Mouse (Mus musculus): ENCODE measurements around the gene Folh1. TPM values are rescaled to one million over a fixed set of nuclear protein-coding genes. Genes with fewer than 3 reads are reported as not detected.
"Not testable (repeated sequence)": the region's sequence is repeated elsewhere in the genome, so short reads cannot be mapped to it uniquely, and the experiment has no call there.

Folh1 gene
- 0.06 TPM in 1 of 2 replicates, not detected in the other for polyA plus RNA-seq (2014; fragmentation: Nextera tagmentation; extraction: Ambion mirVana)

GRCm38 (mm10) chr7:86775617-86776325, at the start of gene Folh1:
Gene Folh1 (minus strand): TSS chr7:86775943.
- no peak for ATAC-seq (ENCODE audit: insufficient number of reproducible peaks, low FRiP score, low TSS enrichment, low read depth)
- Histone ChIP-seq H3K9ac (ENCODE audit: low read length) (no peak within 1 kb of the TSS), H3K36me3 (ENCODE audit: control insufficient read depth, insufficient read depth, low read length) (no peaks in the 10 kb centered on the region), H3K4me1 (ENCODE audit: control insufficient read depth, insufficient read depth, low read length) (no peaks in the 10 kb centered on the region), H3K27ac (replicated peaks; ENCODE audit: low read depth, low read length) (no peak within 1 kb of the TSS), H3K27me3 (ENCODE audit: control insufficient read depth, insufficient read depth, low read length) (no peaks in the 10 kb centered on the region), H3K4me3 (ENCODE audit: low read depth, low read length) (no peak within 1 kb of the TSS), H3K9me3 (ENCODE audit: control insufficient read depth, low read length) (no peaks in the 10 kb centered on the region), H3K4me2 (ENCODE audit: low read depth, severe bottlenecking) (peak within 1 kb of the TSS; percentile 20; the same call in 1 of the 2 replicates)
- no peak for DNase-seq (ENCODE audit: low spot score)
- 7% methylated on average over 11 of the region's 11 CpGs for WGBS

- H3K4me2 ChIP-seq (ENCODE audit: low read depth, severe bottlenecking): no peak overlapping the region
- no peaks in the 10 kb centered on the region for H3K27me3 ChIP-seq (ENCODE audit: control insufficient read depth, insufficient read depth, low read length)
- no peak for DNase-seq (ENCODE audit: low spot score)
- 83% methylated on average over 1 of the region's 1 CpGs for WGBS
- H3K4me1 ChIP-seq (ENCODE audit: control insufficient read depth, insufficient read depth, low read length): no peaks in the 10 kb centered on the region
- ATAC-seq (ENCODE audit: insufficient number of reproducible peaks, low FRiP score, low TSS enrichment, low read depth): no peak
- no peaks in the 10 kb centered on the region for H3K9me3 ChIP-seq (ENCODE audit: control insufficient read depth, low read length)
- no peak overlapping the region for H3K27ac ChIP-seq (replicated peaks; ENCODE audit: low read depth, low read length)
- H3K36me3 ChIP-seq (ENCODE audit: control insufficient read depth, insufficient read depth, low read length): no peaks in the 10 kb centered on the region
- no peak overlapping the region for H3K4me3 ChIP-seq (ENCODE audit: low read depth, low read length)
- H3K9ac ChIP-seq (ENCODE audit: low read length): no peak overlapping the region
Measured at GRCm38 (mm10) chr7:86816466-86816865, 40.7 kb upstream of the Folh1 start.

GRCm38 (mm10) chr7:86815716-86816115, 40.0 kb upstream of the Folh1 start:
- H3K9ac ChIP-seq (ENCODE audit: low read length); H3K4me1 ChIP-seq (ENCODE audit: control insufficient read depth, insufficient read depth, low read length); H3K4me2 ChIP-seq (ENCODE audit: low read depth, severe bottlenecking); DNase-seq (ENCODE audit: low spot score); H3K36me3 ChIP-seq (ENCODE audit: control insufficient read depth, insufficient read depth, low read length); H3K27ac ChIP-seq (replicated peaks; ENCODE audit: low read depth, low read length); H3K9me3 ChIP-seq (ENCODE audit: control insufficient read depth, low read length); H3K4me3 ChIP-seq (ENCODE audit: low read depth, low read length); ATAC-seq (ENCODE audit: insufficient number of reproducible peaks, low FRiP score, low TSS enrichment, low read depth); H3K27me3 ChIP-seq (ENCODE audit: control insufficient read depth, insufficient read depth, low read length): not testable (repeated sequence)
- WGBS: 92% methylated on average over 6 of the region's 6 CpGs

- not testable (repeated sequence) for ATAC-seq (ENCODE audit: insufficient number of reproducible peaks, low FRiP score, low TSS enrichment, low read depth); H3K27me3 ChIP-seq (ENCODE audit: control insufficient read depth, insufficient read depth, low read length); H3K4me1 ChIP-seq (ENCODE audit: control insufficient read depth, insufficient read depth, low read length); H3K4me2 ChIP-seq (ENCODE audit: low read depth, severe bottlenecking); H3K9me3 ChIP-seq (ENCODE audit: control insufficient read depth, low read length); H3K36me3 ChIP-seq (ENCODE audit: control insufficient read depth, insufficient read depth, low read length); H3K9ac ChIP-seq (ENCODE audit: low read length); H3K27ac ChIP-seq (replicated peaks; ENCODE audit: low read depth, low read length); DNase-seq (ENCODE audit: low spot score); H3K4me3 ChIP-seq (ENCODE audit: low read depth, low read length)
- WGBS: 90% methylated on average over 4 of the region's 5 CpGs
Measured at GRCm38 (mm10) chr7:86815241-86815640, 39.5 kb upstream of the Folh1 start.

- Histone ChIP-seq H3K4me2 (ENCODE audit: low read depth, severe bottlenecking) (no peak within 1 kb of the TSS), H3K36me3 (ENCODE audit: control insufficient read depth, insufficient read depth, low read length) (no peaks in the 10 kb centered on the region), H3K27me3 (ENCODE audit: control insufficient read depth, insufficient read depth, low read length) (no peaks in the 10 kb centered on the region), H3K9me3 (ENCODE audit: control insufficient read depth, low read length) (no peaks in the 10 kb centered on the region), H3K27ac (replicated peaks; ENCODE audit: low read depth, low read length) (no peak within 1 kb of the TSS), H3K9ac (ENCODE audit: low read length) (no peak within 1 kb of the TSS), H3K4me3 (ENCODE audit: low read depth, low read length) (no peak within 1 kb of the TSS), H3K4me1 (ENCODE audit: control insufficient read depth, insufficient read depth, low read length) (no peaks in the 10 kb centered on the region)
- ATAC-seq (ENCODE audit: insufficient number of reproducible peaks, low FRiP score, low TSS enrichment, low read depth): no peak
- no peak for DNase-seq (ENCODE audit: low spot score)
Measured at GRCm38 (mm10) chr7:86794727-86795126, 19.0 kb upstream of the Folh1 start, which contains the start of gene Vmn2r77. Gene Vmn2r77 (plus strand): TSS chr7:86795027.

GRCm38 (mm10) chr7:86771621-86772020, 4.1 kb downstream of the Folh1 start:
- ATAC-seq (ENCODE audit: insufficient number of reproducible peaks, low FRiP score, low TSS enrichment, low read depth): no peak
- Histone ChIP-seq H3K4me1 (ENCODE audit: control insufficient read depth, insufficient read depth, low read length) (no peaks in the 10 kb centered on the region), H3K4me3 (ENCODE audit: low read depth, low read length) (no peak overlapping the region), H3K9me3 (ENCODE audit: control insufficient read depth, low read length) (no peaks in the 10 kb centered on the region), H3K4me2 (ENCODE audit: low read depth, severe bottlenecking) (no peak overlapping the region), H3K27me3 (ENCODE audit: control insufficient read depth, insufficient read depth, low read length) (no peaks in the 10 kb centered on the region), H3K9ac (ENCODE audit: low read length) (no peak overlapping the region), H3K27ac (replicated peaks; ENCODE audit: low read depth, low read length) (no peak overlapping the region), H3K36me3 (ENCODE audit: control insufficient read depth, insufficient read depth, low read length) (no peaks in the 10 kb centered on the region)
- whole genome bisulfite sequencing: 86% methylated on average over 3 of the region's 3 CpGs
- DNase-seq (ENCODE audit: low spot score): no peak

GRCm38 (mm10) chr7:86764628-86765027, 11.1 kb downstream of the Folh1 start:
- DNase-seq (ENCODE audit: low spot score) (no peak), ATAC-seq (ENCODE audit: insufficient number of reproducible peaks, low FRiP score, low TSS enrichment, low read depth) (no peak)
- no peak overlapping the region for H3K27ac ChIP-seq (replicated peaks; ENCODE audit: low read depth, low read length)
- no peaks in the 10 kb centered on the region for H3K9me3 ChIP-seq (ENCODE audit: control insufficient read depth, low read length)
- no peaks in the 10 kb centered on the region for H3K27me3 ChIP-seq (ENCODE audit: control insufficient read depth, insufficient read depth, low read length)
- H3K4me1 ChIP-seq (ENCODE audit: control insufficient read depth, insufficient read depth, low read length): no peaks in the 10 kb centered on the region
- no peak overlapping the region for H3K4me3 ChIP-seq (ENCODE audit: low read depth, low read length)
- no peak overlapping the region for H3K9ac ChIP-seq (ENCODE audit: low read length)
- H3K4me2 ChIP-seq (ENCODE audit: low read depth, severe bottlenecking): no peak overlapping the region
- H3K36me3 ChIP-seq (ENCODE audit: control insufficient read depth, insufficient read depth, low read length): no peaks in the 10 kb centered on the region

GRCm38 (mm10) chr7:86760751-86761150, 15.0 kb downstream of the Folh1 start:
- Histone ChIP-seq H3K4me3 (ENCODE audit: low read depth, low read length) (no peak overlapping the region), H3K4me1 (ENCODE audit: control insufficient read depth, insufficient read depth, low read length) (no peaks in the 10 kb centered on the region), H3K4me2 (ENCODE audit: low read depth, severe bottlenecking) (no peak overlapping the region), H3K27ac (replicated peaks; ENCODE audit: low read depth, low read length) (no peak overlapping the region), H3K36me3 (ENCODE audit: control insufficient read depth, insufficient read depth, low read length) (no peaks in the 10 kb centered on the region), H3K9ac (ENCODE audit: low read length) (no peak overlapping the region), H3K27me3 (ENCODE audit: control insufficient read depth, insufficient read depth, low read length) (no peaks in the 10 kb centered on the region), H3K9me3 (ENCODE audit: control insufficient read depth, low read length) (no peaks in the 10 kb centered on the region)
- DNase-seq (ENCODE audit: low spot score): no peak
- WGBS: 83% methylated on average over 1 of the region's 1 CpGs
- ATAC-seq (ENCODE audit: insufficient number of reproducible peaks, low FRiP score, low TSS enrichment, low read depth): no peak

- H3K4me3 ChIP-seq (ENCODE audit: low read depth, low read length): no peak overlapping the region
Measured at GRCm38 (mm10) chr7:86725013-86725412, 50.7 kb downstream of the Folh1 start.

More at GRCm38 (mm10) chr7:86725013-86725412, 50.7 kb downstream of the Folh1 start:
- Histone ChIP-seq H3K4me2 (ENCODE audit: low read depth, severe bottlenecking) (no peak overlapping the region), H3K27me3 (ENCODE audit: control insufficient read depth, insufficient read depth, low read length) (no peaks in the 10 kb centered on the region), H3K36me3 (ENCODE audit: control insufficient read depth, insufficient read depth, low read length) (no peaks in the 10 kb centered on the region), H3K9ac (ENCODE audit: low read length) (no peak overlapping the region), H3K9me3 (ENCODE audit: control insufficient read depth, low read length) (no peaks in the 10 kb centered on the region), H3K27ac (replicated peaks; ENCODE audit: low read depth, low read length) (no peak overlapping the region), H3K4me1 (ENCODE audit: control insufficient read depth, insufficient read depth, low read length) (no peaks in the 10 kb centered on the region)
- ATAC-seq (ENCODE audit: insufficient number of reproducible peaks, low FRiP score, low TSS enrichment, low read depth): no peak
- DNase-seq (ENCODE audit: low spot score): no peak
